9 mouse cellular contexts compared by ENCODE assay signal in the genomic region with DNA sequence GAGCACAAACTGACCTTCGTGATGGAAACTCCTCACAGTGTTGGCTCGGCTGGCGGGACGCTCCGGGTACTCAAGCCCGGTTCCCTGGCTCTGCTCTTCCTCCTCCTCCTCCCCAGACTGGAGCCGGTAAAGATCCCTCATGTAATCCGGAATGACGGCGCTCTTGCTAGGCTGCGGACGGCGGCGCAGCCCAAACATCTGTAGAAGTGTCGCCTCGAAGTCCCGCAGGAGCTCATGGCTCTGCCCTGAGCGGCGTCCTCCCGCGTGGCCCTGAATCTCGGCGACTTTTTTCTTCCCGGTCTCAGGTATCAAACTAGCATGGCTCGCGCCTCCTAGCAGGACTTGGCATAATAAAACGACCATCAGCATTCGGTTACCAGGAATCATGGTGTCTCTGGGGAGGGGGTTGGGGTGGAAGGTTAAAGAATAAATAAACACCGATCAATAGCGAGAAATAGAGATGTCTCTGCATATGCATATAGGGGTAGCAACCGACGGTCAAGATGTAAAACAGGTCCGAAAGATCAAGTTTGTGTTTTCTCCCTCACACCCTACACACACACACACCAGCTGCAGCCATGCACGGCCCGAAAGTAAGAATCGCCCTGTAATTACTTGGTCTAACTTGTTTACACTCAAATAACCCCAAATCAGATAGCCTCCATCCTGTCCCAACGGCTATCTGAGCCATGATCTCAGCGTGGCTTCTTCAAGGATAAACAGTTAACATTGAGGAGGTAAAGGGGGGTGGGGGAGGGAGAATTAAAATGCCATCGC. TPM values are rescaled to one million over a fixed set of nuclear protein-coding genes. Genes with fewer than 3 reads are reported as not detected.
A peak's percentile ranks its signal among the peaks of the same experiment; 100 is the strongest.
DNase-seq lines count a peak whose midpoint lies in the region; ATAC-seq and TF ChIP-seq lines count a peak whose summit lies in the region.
"Had no signal": no experiment of that assay in that cellular context is flagged by ENCODE, and none has a peak within 500 bp of the region (broad histone marks: within the 10 kb centered on the region; RNA-seq: fewer than 3 reads in every experiment).

No protein-coding gene starts in this region.

- TF ChIP-seq CTCF in hindbrain, postnatal 0 days (IDR thresholded peaks at IDR 0.05; ENCODE audit: low read depth) = no peak

- 1% methylated on average over 38 of the region's 39 CpGs for WGBS in embryonic facial prominence, embryonic 14.5 days
- WGBS in hindbrain, postnatal 0 days = 1% methylated on average over 39 of the region's 39 CpGs
- under 1% methylated on average over 39 of the region's 39 CpGs for WGBS in lung, embryonic 16.5 days

- peak overlapping the region; percentile 63 for H3K9ac ChIP-seq in embryonic facial prominence, embryonic 14.5 days (ENCODE audit: low read depth, low read length)
- H3K9ac ChIP-seq in hindbrain, postnatal 0 days (replicated peaks; ENCODE audit: low read length) = no peak overlapping the region; the same call in 1 of the 2 replicates
- H3K9ac ChIP-seq in lung, embryonic 16.5 days (ENCODE audit: low read length) = peak overlapping the region; percentile 65

- peak; percentile 10 for DNase-seq in adrenal gland, postnatal 10 days
- DNase-seq in adrenal gland, postnatal 4 days (ENCODE audit: low spot score in 2 of 2) = no peak
- peak; percentile 33 for DNase-seq in embryonic facial prominence, embryonic 14.5 days (ENCODE audit: low spot score)
- DNase-seq in hindbrain, postnatal 0 days (ENCODE audit: low spot score) = no peak
- no peak for DNase-seq in thymus, postnatal 10 days (ENCODE audit: low spot score in 2 of 2)
- no peak for DNase-seq in left cerebral cortex, adult 11 months (ENCODE audit: low spot score)
- DNase-seq in natural killer cell, adult 2 months (ENCODE audit: low spot score in 2 of 2) = no peak

- peaks cover 21% of the 10 kb centered on the region for H3K36me3 ChIP-seq in embryonic facial prominence, embryonic 14.5 days (ENCODE audit: control insufficient read depth, insufficient read depth, low read length)
- H3K36me3 ChIP-seq in hindbrain, postnatal 0 days (ENCODE audit: insufficient read depth, low read length) = no peaks in the 10 kb centered on the region
- peaks cover 10% of the 10 kb centered on the region; the same call in 1 of the 2 replicates for H3K36me3 ChIP-seq in lung, embryonic 16.5 days (ENCODE audit: control insufficient read depth, insufficient read depth, low read length)

- peaks cover 21% of the 10 kb centered on the region for H3K27me3 ChIP-seq in embryonic facial prominence, embryonic 14.5 days (replicated peaks; ENCODE audit: control insufficient read depth, insufficient read depth, low read length)
- H3K27me3 ChIP-seq in hindbrain, postnatal 0 days (ENCODE audit: insufficient read depth, low read length) = peaks cover 46% of the 10 kb centered on the region
- H3K27me3 ChIP-seq in lung, embryonic 16.5 days (ENCODE audit: control insufficient read depth, insufficient read depth, low read depth, low read length) = peaks cover 2% of the 10 kb centered on the region; the same call in 1 of the 2 replicates

- peak overlapping the region; percentile 62 for H3K4me3 ChIP-seq in embryonic facial prominence, embryonic 14.5 days (ENCODE audit: low read depth, low read length)
- H3K4me3 ChIP-seq in hindbrain, postnatal 0 days (ENCODE audit: low read length) = peak overlapping the region; percentile 55
- peak overlapping the region; percentile 61 for H3K4me3 ChIP-seq in lung, embryonic 16.5 days (ENCODE audit: low read length)

- peaks cover 21% of the 10 kb centered on the region for H3K4me1 ChIP-seq in embryonic facial prominence, embryonic 14.5 days (ENCODE audit: control insufficient read depth, insufficient read depth, low read length)
- H3K4me1 ChIP-seq in hindbrain, postnatal 0 days (ENCODE audit: insufficient read depth, low read length) = peaks cover 4% of the 10 kb centered on the region; the same call in 1 of the 2 replicates
- peaks cover 13% of the 10 kb centered on the region for H3K4me1 ChIP-seq in lung, embryonic 16.5 days (replicated peaks; ENCODE audit: control insufficient read depth, insufficient read depth, low read length)

- no peak for ATAC-seq in embryonic facial prominence, embryonic 14.5 days (ENCODE audit: low read depth)
- ATAC-seq in hindbrain, postnatal 0 days = no peak
- no peak for ATAC-seq in lung, embryonic 16.5 days (ENCODE audit: low read depth)

- no peaks in the 10 kb centered on the region for H3K9me3 ChIP-seq in embryonic facial prominence, embryonic 14.5 days (ENCODE audit: control insufficient read depth, low read length)
- H3K9me3 ChIP-seq in hindbrain, postnatal 0 days (ENCODE audit: low read length) = no peaks in the 10 kb centered on the region
- no peaks in the 10 kb centered on the region for H3K9me3 ChIP-seq in lung, embryonic 16.5 days (ENCODE audit: control insufficient read depth, low read length)

- peak overlapping the region; percentile 64 for H3K27ac ChIP-seq in embryonic facial prominence, embryonic 14.5 days (replicated peaks; ENCODE audit: low read depth, low read length)
- no peak overlapping the region for H3K27ac ChIP-seq in hindbrain, postnatal 0 days
- peak overlapping the region; percentile 84 for H3K27ac ChIP-seq in lung, embryonic 16.5 days (ENCODE audit: low read length)

- peak overlapping the region; percentile 75 for H3K4me2 ChIP-seq in embryonic facial prominence, embryonic 14.5 days (ENCODE audit: low read depth, low read length)
- peak overlapping the region; percentile 76 for H3K4me2 ChIP-seq in hindbrain, postnatal 0 days (ENCODE audit: low read depth, low read length)
- H3K4me2 ChIP-seq in lung, embryonic 16.5 days (ENCODE audit: low read depth, low read length) = peak overlapping the region; percentile 89

RNA-seq across cellular contexts. Expression of a gene that starts 4.6 kb away (rescaled TPM):
- 10 to 100 TPM in 1 of 2 experiments, 1 to 10 TPM in 1; 8.6 to 10.3 TPM for total RNA-seq in adrenal gland, postnatal 10 days (2021)
- total RNA-seq in adrenal gland, postnatal 4 days (2021) = 10 to 100 TPM in 1 of 2 experiments, 1 to 10 TPM in 1; 8.4 to 11.4 TPM
- polyA plus RNA-seq in embryonic facial prominence, embryonic 14.5 days (2014; fragmentation: Nextera tagmentation; extraction: Ambion mirVana) = 12.3 and 16.4 TPM in 2 replicates
- total RNA-seq in hindbrain, postnatal 0 days (2014; rRNA removed) = 4.3 and 10.8 TPM in 2 replicates
- polyA plus RNA-seq in hindbrain, postnatal 0 days (2015; fragmentation: Nextera tagmentation; extraction: Ambion mirVana) = 5.4 and 5.9 TPM in 2 replicates
- polyA plus RNA-seq in lung, embryonic 16.5 days (2015; fragmentation: Nextera tagmentation; extraction: Ambion mirVana) = 78.9 and 79.0 TPM in 2 replicates
- total RNA-seq: common myeloid progenitor, adult 5-6 weeks had no signal

RNA-seq across cellular contexts. Expression of a gene that starts 6.7 kb away (rescaled TPM):
- not detected for total RNA-seq in adrenal gland, postnatal 10 days (2021)
- total RNA-seq in adrenal gland, postnatal 4 days (2021) = 1 to 10 TPM in 1 of 2 experiments, not detected in 1; 1.2 TPM
- not detected in 2 replicates for polyA plus RNA-seq in embryonic facial prominence, embryonic 14.5 days (2014; fragmentation: Nextera tagmentation; extraction: Ambion mirVana)
- total RNA-seq in hindbrain, postnatal 0 days (2014; rRNA removed) = not detected in 2 replicates
- polyA plus RNA-seq in hindbrain, postnatal 0 days (2015; fragmentation: Nextera tagmentation; extraction: Ambion mirVana) = not detected in 2 replicates
- 0.49 TPM in 1 of 2 replicates, not detected in the other for polyA plus RNA-seq in lung, embryonic 16.5 days (2015; fragmentation: Nextera tagmentation; extraction: Ambion mirVana)
- total RNA-seq: common myeloid progenitor, adult 5-6 weeks had no signal

Comparison
In these comparisons a context has a peak if more than half of its experiments do, and no peak if none do; other contexts are left out.
1. DNase-seq: peak in adrenal gland, postnatal 10 days (single experiment) and embryonic facial prominence, embryonic 14.5 days (single experiment); none in adrenal gland, postnatal 4 days (0 of 2), hindbrain, postnatal 0 days (single experiment), thymus, postnatal 10 days (0 of 2), left cerebral cortex, adult 11 months (single experiment) and natural killer cell, adult 2 months (0 of 2).
2. Peak in every context shown above with its lines, with median percentiles within 50 percentile points of each other: H3K4me2 ChIP-seq and H3K4me3 ChIP-seq.